Mouse (Mus musculus): ENCODE data around the gene Mdh2. TPM values are rescaled to one million over a fixed set of nuclear protein-coding genes. Genes with fewer than 3 reads are reported as not detected.

The Mdh2 gene
- polyA plus RNA-seq, 1 experiment from 2014 or later: 950 TPM

DNA sequence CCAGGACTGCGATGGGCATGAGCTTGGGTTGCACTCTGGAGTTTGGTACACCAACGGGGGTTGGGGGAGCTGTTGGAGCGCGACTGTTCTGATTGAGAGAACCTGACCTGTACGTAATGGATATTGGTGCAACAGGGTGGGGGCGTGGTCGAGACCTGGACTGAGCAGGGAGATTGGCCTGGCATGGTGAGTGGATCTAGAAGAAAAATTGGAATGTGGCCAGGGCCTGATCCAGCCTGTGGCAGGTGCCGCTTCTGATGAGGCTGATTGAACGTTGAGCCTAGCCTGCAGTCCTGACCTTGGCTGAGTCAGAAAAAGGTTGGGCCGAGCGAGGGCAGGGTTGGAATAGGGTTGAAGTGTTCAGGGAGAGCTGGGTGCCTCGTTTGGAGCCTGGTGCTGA, 57.7 kb downstream of the Mdh2 start:
- Histone ChIP-seq H3K4me1 (replicated peaks) (peaks cover 12% of the 10 kb centered on the region), H3K9ac (no peak overlapping the region), H3K9me3 (replicated peaks) (no peaks in the 10 kb centered on the region), H3K4me3 (peak overlapping the region; percentile 48; the same call in 1 of the 2 replicates), H3K4me2 (peak overlapping the region; percentile 80), H3K36me3 (no peaks in the 10 kb centered on the region), H3K27me3 (replicated peaks) (peaks cover 62% of the 10 kb centered on the region), H3K27ac (ENCODE audit: poor library complexity, severe bottlenecking) (no peak overlapping the region)
- 16% methylated on average over 12 of the region's 12 CpGs for WGBS
- 0 out of 2 replicates have a peak, but pooled peaks have one; percentile 9 for ATAC-seq (ENCODE audit: insufficient number of reproducible peaks, low FRiP score)

Small RNA genes within 50 kb of the gene (microRNA-seq; reads per million reads assigned to microRNA genes)
- gene Gm23268: not detected
- not detected for gene Mir7034

Other genes starting within 250 kb of the Mdh2 start
- gene Hip1, start 233.4 kb upstream of the Mdh2 start, polyA plus RNA-seq (2016; fragmentation: Nextera tagmentation; extraction: Ambion mirVana): 44.8 and 45.0 TPM in 2 replicates
- gene Ccl26, start 214.9 kb upstream of the Mdh2 start, polyA plus RNA-seq (2016; fragmentation: Nextera tagmentation; extraction: Ambion mirVana): not detected in 2 replicates
- 0.56 and 0.73 TPM in 2 replicates for gene Ccl24, start 205.4 kb upstream of the Mdh2 start, polyA plus RNA-seq (2016; fragmentation: Nextera tagmentation; extraction: Ambion mirVana)
- gene Rhbdd2, start 145.9 kb upstream of the Mdh2 start, polyA plus RNA-seq (2016; fragmentation: Nextera tagmentation; extraction: Ambion mirVana): 39.2 and 45.6 TPM in 2 replicates
- gene Por, start 108.4 kb upstream of the Mdh2 start, polyA plus RNA-seq (2016; fragmentation: Nextera tagmentation; extraction: Ambion mirVana): 50.6 and 54.0 TPM in 2 replicates
- 34.5 and 35.8 TPM in 2 replicates for gene Tmem120a, start 34.0 kb upstream of the Mdh2 start, polyA plus RNA-seq (2016; fragmentation: Nextera tagmentation; extraction: Ambion mirVana)
- not detected in 2 replicates for gene Styxl1, start 95 bp upstream of the Mdh2 start, polyA plus RNA-seq (2016; fragmentation: Nextera tagmentation; extraction: Ambion mirVana)
- 0.22 TPM in 1 of 2 replicates, not detected in the other for gene Srrm3, start 28.4 kb downstream of the Mdh2 start, polyA plus RNA-seq (2016; fragmentation: Nextera tagmentation; extraction: Ambion mirVana)
- 916 and 1,021 TPM in 2 replicates for gene Hspb1, start 109.4 kb downstream of the Mdh2 start, polyA plus RNA-seq (2016; fragmentation: Nextera tagmentation; extraction: Ambion mirVana)
- gene Ywhag, start 156.1 kb downstream of the Mdh2 start, polyA plus RNA-seq (2016; fragmentation: Nextera tagmentation; extraction: Ambion mirVana): 214 and 222 TPM in 2 replicates
- 0.70 and 1.6 TPM in 2 replicates for gene Ssc4d, start 196.1 kb downstream of the Mdh2 start, polyA plus RNA-seq (2016; fragmentation: Nextera tagmentation; extraction: Ambion mirVana)
- gene Zp3, start 201.6 kb downstream of the Mdh2 start, polyA plus RNA-seq (2016; fragmentation: Nextera tagmentation; extraction: Ambion mirVana): 0.13 TPM in 1 of 2 replicates, not detected in the other
- 28.7 and 29.9 TPM in 2 replicates for gene Dtx2, start 216.3 kb downstream of the Mdh2 start, polyA plus RNA-seq (2016; fragmentation: Nextera tagmentation; extraction: Ambion mirVana)